Mouse (Mus musculus) CD4-positive helper T cell, adult 2 months (primary cell): Measurements from ENCODE around the gene Dock10.
"Not testable (repeated sequence)": the region's sequence is repeated elsewhere in the genome, so short reads cannot be mapped to it uniquely, and the experiment has no call there.

Source experiments
- DNase-seq: peaks from one replicate; pipeline ENCODE4 v3.0.0-alpha.2; 2012; ENCODE audit warnings: low read depth, missing footprints, low spot score

The Dock10 gene

GRCm38 (mm10) chr1:80757977-80758797 lies at the start of gene Dock10:
Dock10 (minus strand) TSS chr1:80758527.
- peak; percentile 86 for DNase-seq

DNA sequence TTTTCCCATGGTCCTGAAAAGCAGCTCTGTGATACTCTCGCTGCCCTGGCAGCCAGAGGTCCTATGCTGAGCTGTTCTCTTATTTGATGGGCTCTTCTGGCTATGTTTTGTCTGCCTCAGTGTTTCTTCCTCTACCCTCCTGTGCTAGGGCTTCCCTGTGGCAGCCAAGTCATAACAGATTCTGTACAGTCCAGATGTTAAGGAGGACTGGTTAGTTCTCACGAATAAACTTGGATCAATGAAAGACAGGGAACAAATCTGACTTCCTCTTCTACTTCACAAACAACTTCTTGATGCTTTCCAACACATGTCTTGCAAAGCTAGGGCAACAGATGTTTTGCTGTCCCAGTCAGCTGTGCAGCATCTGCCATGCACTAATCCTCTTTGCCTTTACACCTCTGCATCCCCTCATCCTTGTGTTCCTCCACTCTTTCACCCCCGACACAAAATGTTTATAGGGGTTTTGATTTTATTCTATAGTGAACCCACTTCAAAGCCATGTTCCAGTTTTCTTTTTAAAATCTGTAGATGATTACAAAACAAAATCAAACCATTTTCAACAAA lies 48.6 kb upstream of the Dock10 start:
- no peak for DNase-seq

DNA sequence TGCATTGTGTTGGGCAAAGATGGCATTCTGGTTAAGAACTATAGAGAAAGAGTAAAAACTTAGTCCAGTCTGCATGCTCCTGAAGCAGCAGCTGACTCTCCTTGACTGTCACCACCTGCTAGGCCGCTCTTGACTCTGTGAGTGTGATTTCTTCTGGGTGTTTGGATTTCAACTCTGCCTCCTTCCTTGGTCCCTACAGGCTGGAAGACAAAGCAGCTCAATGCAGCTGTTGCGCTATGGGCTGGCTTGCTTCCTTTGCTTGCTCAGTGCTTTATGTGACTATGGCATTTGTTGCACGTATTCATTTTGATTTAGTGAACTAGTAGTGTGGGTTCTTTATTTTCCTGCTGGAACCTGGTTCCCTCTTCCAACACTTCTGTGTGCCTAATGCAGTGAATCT lies 43.7 kb upstream of the Dock10 start:
- no peak for DNase-seq

DNA sequence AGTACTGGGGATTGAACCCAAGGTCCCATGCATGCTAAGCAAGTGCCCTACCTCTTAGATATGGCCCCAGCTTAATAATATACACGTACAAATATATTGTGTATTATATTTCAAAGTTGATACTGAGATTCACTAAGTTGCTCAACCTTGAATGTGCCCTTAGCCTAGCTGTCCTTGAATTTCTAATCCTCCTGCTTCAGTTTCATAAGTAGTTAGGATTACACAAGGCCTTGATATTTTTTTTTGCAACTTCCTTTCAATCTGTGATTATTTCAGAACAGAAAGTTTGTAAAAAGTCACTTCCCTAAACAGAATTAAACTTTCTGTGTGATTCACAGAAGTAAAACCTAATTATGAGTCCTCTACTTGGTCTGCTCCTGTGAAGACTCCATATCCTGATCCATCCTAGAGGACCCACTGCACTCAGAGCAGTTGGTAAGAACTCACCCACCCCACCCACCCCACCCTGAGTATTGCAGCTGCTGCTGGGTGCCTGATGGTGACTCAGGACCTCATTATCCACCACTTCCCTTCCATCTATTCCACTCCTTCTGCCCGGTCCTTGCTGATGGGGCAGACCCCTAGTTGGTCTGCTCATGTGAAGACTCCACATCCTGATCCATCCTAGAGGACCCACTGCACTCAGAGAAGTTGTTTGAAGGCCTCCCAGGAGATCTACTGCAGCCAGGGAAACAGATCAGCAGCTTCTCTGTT lies 26.9 kb upstream of the Dock10 start:
- no peak for DNase-seq

DNA sequence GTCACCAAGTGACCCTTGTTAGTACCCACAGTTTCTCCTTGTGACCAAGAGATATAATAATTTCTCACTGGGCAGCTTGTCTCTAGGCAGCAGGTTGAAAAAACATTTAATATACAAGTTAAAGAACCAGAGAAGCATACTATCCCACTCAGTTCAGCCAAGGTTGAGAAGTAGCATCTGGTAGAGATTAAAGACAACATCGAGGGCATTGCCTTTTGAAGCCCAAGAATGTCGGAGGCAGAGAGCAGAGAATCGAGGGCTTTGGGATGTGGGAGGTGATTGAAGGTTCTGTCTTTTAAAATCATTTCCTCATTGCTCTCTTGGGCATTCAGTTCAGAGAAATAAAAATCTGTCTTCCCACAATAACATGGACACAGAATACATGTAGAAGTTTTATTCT lies 25.8 kb upstream of the Dock10 start:
- no peak for DNase-seq

DNA sequence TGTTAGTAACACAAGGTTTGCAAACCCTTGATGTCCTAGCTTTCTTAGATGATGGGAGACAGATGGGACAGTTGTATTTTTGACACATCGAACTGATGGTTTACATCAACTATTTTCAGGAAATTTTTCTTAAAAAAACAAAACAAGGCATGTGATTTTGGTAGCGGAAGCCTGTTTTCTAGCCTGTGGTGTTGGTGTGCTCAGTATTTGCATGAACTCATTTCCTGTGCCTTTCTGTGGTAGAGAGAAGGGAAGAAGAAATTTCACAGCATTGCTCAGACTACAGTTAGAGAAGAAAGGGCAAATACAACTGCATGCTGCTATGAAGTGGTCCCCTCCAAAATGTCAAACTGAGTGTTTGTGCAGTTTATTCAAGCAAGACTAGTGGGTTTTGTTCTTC lies 7.2 kb upstream of the Dock10 start:
- peak; percentile 72 for DNase-seq

GRCm38 (mm10) chr1:80763042-80763950 lies 5.0 kb upstream of the Dock10 start:
- DNase-seq = no peak

DNA sequence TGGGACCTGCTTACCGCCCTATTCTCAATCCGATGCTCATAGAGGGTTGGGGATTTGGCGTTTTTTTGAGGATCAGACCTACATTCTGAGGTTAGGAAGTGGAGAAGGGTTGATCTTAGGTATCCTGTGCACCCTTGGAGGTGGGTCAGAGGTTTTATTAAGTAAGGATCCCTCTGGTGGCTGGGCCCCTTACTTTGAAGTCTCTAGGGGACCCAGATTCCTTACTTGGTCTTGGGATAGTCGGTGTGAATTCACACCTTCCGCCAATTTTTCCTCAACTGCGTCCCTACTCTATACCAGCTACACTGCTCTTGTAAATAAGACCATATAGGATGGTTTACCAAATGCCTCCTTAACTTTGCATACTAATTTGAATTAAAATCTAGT lies 464 bp upstream of the Dock10 start:
- no peak for DNase-seq

GRCm38 (mm10) chr1:80757650-80757976 lies 714 bp downstream of the Dock10 start:
- no peak for DNase-seq

- peak; percentile 88 for DNase-seq
These were observed 1.3 kb downstream of the Dock10 start for GRCm38 (mm10) chr1:80756824-80757649.

GRCm38 (mm10) chr1:80756060-80756439 lies 2.3 kb downstream of the Dock10 start:
- DNase-seq = no peak

DNA sequence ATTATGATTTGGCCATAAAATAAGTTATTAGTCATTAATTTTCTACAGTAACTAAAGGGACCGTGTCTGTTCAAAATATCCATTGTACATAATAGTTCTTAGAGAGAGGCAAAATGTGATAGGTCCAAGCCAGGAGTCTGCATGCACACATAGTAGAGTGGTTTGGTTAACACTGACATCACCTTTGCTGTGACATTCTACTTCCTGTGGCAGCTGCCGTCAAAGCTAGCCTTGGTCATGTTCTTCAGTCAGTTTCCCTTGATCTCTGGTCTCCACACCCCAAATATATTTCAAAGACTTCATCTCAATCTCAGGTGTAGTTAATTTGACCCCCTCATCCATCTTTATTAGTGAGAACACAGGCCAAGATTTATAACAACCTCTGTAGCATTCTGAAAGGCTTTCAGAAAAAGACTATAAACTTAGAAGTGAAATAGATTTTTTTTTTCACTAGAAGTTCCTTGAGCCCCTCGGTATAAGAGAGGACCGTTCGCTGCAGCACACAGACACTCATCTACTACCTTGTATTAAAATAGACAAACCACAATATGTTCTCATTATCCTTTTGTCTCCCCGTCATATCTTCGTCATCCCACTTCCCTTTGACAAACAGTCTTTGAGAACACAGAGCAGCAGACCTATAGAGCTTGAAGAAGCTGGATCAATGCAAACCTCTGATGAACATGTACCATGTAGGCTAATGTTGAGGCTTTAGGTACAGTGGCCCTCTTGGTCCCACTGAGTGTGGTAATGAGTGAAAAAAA lies 2.8 kb downstream of the Dock10 start:
- DNase-seq = peak; percentile 81

DNA sequence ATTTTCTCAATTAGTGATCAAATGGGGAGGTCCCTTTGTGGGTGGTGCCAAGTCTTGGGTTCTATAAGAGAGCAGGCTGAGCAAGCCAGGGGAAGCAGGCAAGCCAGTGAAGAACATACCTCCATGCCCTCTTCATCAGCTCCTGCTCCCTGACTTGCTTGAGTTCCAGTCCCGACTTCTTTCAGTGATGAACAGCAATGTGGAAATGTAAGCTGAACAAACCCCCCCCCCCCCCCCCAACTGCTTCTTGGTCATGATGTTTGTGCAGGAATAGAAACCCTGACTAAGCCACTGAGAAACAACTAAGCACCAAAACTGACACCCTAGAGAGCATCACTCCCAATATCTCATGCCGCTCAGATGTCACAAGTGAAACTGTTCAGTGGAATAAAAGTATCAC lies 9.2 kb downstream of the Dock10 start:
- DNase-seq = not testable (repeated sequence)

DNA sequence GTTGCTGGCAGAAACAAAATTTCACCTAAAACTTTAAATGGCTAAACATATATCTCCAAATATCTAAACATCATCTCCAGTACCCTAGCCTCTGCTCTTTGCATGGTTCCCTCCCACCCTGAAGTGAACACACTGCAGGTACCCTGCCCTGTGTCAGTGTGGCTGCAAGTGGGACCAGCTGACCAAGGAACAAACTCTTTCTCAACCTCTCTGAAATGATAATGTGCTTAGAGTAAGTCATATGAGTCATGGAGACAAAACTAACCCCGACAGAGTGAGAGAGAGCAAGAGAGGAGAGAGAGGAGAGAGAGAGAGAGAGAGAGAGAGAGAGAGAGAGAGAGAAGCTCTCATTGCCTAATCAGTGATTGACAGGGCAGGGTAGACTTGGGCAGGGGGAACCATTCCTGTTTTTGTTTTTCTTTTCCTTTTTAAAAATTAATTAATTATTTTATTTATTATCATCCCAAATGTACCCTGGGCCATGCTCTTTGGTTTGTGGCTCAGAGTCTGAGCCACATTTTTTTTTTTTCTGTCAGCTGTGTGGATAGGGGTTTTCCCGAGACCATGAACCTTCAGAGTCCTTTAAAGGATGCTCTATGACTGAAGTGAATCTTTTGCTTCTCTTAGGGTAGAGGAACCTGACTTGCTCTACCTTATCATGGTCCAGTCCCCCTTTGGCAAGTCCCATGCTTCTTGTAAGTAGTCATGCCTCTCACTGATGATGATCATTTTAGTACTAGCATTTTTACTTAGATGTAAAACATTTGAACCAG lies 11.4 kb downstream of the Dock10 start:
- peak; percentile 75 for DNase-seq

GRCm38 (mm10) chr1:80746195-80746594 lies 12.1 kb downstream of the Dock10 start:
- peak; percentile 79 for DNase-seq

DNA sequence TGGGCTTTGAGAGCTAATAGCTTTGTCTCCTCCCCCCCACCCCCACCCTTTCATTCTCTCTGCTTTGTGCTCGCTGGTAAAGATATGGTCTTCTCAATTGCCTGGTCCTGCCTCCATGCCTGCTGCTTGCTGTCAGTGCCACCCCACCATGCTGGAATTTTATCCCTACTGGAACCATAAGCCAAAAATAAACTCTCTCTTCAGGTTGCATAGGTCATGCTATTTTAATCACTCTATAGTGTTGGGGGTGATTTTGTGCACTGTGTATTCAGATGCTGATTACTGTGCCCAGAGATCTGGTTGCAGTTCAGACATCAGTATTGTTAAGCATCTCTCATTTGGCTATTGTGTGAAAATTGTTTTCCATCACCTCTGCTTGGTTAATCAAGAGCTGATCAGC lies 18.9 kb downstream of the Dock10 start:
- DNase-seq = no peak

- DNase-seq = no peak
These were observed 20.4 kb downstream of the Dock10 start for GRCm38 (mm10) chr1:80737812-80738391.

DNA sequence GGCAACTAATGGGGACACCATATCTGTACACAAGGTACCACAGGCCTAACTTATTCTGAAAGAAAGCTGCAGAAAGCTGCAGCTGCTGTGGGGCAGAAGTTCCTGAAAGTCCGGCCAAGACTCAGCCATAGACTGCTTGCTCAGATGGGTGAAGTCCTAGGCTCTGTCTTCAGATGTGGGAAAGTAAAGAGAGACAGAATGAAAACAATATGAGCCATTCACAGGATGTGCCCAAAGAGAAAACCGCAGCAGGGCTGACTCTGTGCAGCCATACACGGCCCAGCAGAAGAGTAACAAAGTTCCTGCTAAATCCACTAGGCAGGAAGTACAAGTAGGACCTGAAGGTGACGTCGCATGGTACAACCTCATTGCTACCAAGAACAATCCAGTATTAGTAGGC lies 27.7 kb downstream of the Dock10 start:
- peak; percentile 69 for DNase-seq

DNA sequence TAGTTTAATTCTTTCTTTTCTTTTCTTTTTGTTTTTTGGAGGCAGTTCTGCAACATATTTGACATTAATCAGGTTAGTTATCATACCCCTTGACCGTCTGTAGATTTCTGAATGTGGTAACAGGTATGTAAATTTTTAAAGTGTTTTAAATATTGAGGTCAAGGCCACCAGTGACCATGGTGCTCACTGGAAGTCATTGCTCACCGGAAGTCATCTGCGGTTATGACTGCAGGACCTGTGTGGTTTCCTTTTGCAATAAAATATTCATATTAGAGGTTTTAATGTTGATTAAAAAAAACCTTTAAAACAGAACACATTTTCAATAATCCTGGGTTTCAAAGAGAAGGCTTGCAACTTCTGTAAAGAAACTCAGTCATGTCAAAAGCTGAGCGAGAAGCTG lies 28.2 kb downstream of the Dock10 start:
- no peak for DNase-seq
